Mouse (Mus musculus) forebrain, embryonic 13.5 days (tissue): ENCODE measurements around the gene Gm3250. TPM values are rescaled to one million over a fixed set of nuclear protein-coding genes. Genes with fewer than 3 reads are reported as not detected.
"Not testable (repeated sequence)": the region's sequence is repeated elsewhere in the genome, so short reads cannot be mapped to it uniquely, and the experiment has no call there.

ENCODE experiments used
- ATAC-seq: fragments of 200-750 bp; cut with Nextera tagmentation; 2 replicates; pipeline ENCODE4 v1.8.0; 2017
- H3K27ac ChIP-seq: fragments of 300-500 bp; sonication (generic); 2 replicates; pipeline ENCODE4 v1.5.1; 2015; ENCODE audit warnings: inconsistent platforms, mild to moderate bottlenecking, moderate library complexity
- H3K27me3 ChIP-seq: fragments of 300-500 bp; sonication (generic); 2 replicates; pipeline ENCODE4 v1.6.1; 2015; ENCODE audit warnings: mild to moderate bottlenecking, inconsistent platforms
- H3K36me3 ChIP-seq: fragments of 300-500 bp; sonication (generic); 2 replicates; pipeline ENCODE4 v1.6.1; 2015; ENCODE audit warnings: mild to moderate bottlenecking, inconsistent platforms; ENCODE audit not compliant: poor library complexity, severe bottlenecking
- H3K4me1 ChIP-seq: fragments of 300-500 bp; sonication (generic); 2 replicates; pipeline ENCODE4 v1.6.1; 2015; ENCODE audit warnings: inconsistent platforms
- H3K4me2 ChIP-seq: fragments of 300-500 bp; sonication (generic); 2 replicates; pipeline ENCODE4 v1.6.1; 2015; ENCODE audit warnings: inconsistent platforms, mild to moderate bottlenecking, moderate library complexity
- H3K4me3 ChIP-seq: fragments of 300-500 bp; sonication (generic); 2 replicates; pipeline ENCODE4 v1.5.1; 2015; ENCODE audit warnings: mild to moderate bottlenecking, inconsistent platforms
- H3K9ac ChIP-seq: fragments of 300-500 bp; sonication (generic); 2 replicates; pipeline ENCODE4 v1.6.1; 2015; ENCODE audit warnings: mild to moderate bottlenecking, inconsistent platforms
- H3K9me3 ChIP-seq: fragments of 300-500 bp; sonication (generic); replicated peaks from 2 replicates; pipeline ENCODE4 v1.6.1; 2016; ENCODE audit warnings: inconsistent platforms
- WGBS: fragments of 180-500 bp; shearing (Covaris S2); methylation state at CpG from one replicate; pipeline ENCODE4 v1.1.7; 2015; 5-methylcytosine and 5-hydroxymethylcytosine counted together
- polyA plus RNA-seq: library from polyadenylated mRNA; unstranded; fragments of >200 nt; fragmentation: Nextera tagmentation; extraction: Ambion mirVana; gene quantifications from 2 replicates; pipeline ENCODE4 v1.2.1, GENCODE M21; 2015

The Gm3250 gene
- polyA plus RNA-seq, 1 experiment from 2014 or later = not detected

- H3K4me2 ChIP-seq = no peak overlapping the region
- H3K9ac ChIP-seq = no peak overlapping the region
- no peaks in the 10 kb centered on the region for H3K9me3 ChIP-seq
- H3K4me3 ChIP-seq = no peak overlapping the region
- 92% methylated on average over 2 of the region's 2 CpGs for WGBS
- no peak overlapping the region for H3K27ac ChIP-seq
- H3K4me1 ChIP-seq = no peaks in the 10 kb centered on the region
- no peak for ATAC-seq
- no peaks in the 10 kb centered on the region for H3K36me3 ChIP-seq
- H3K27me3 ChIP-seq = no peaks in the 10 kb centered on the region
Measured at GRCm38 (mm10) chr10:77788621-77789020, 6.3 kb upstream of the Gm3250 start.

DNA sequence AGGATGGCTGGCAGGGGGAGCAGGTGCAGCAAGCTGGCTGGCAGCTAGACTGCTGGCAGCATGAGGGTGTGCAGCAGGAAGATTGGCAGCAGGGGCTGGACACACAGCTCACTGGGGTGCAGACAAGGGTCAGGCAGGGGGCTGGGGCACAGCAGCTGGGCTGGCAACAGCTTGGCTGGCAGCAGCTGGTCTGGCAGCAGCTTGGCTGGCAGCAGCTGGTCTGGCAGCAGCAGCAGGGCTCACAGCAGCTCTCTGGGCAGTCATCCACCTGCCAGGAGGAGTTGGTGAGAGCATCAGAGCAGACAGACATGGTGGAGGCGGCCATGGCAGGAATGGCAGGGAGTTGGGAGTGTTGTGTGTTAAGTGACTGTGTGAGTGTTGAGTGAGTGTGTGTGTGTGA lies 5.5 kb upstream of the Gm3250 start, which contains the start of gene Gm7137:
Gene Gm7137 (minus strand): TSS at position 325 of the 400 bp plus-strand sequence.
- not testable (repeated sequence) for H3K27ac ChIP-seq, ATAC-seq
- WGBS = no CpG with 5 or more reads among the region's 1 CpGs

DNA sequence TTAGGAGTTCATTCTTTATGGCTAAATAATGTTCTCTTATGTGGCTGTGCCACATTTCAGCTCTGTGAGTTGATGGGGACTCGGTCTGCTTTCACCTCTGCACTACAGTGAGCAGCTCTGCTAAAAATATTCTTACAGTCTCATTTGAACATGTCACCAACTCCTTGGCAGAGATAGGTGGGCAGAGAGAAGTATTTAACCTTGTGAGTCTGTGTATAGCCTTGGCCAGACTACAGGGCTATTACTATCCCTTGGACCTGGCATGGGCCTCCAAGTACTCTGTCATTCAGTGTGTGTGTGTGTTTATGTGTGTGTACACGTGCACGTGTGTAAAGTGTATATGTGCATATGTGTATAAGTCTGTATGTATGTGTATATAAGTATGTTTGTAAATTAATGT lies 1.1 kb upstream of the Gm3250 start:
- H3K9me3 ChIP-seq, ATAC-seq, H3K4me3 ChIP-seq, H3K4me1 ChIP-seq, H3K36me3 ChIP-seq, H3K9ac ChIP-seq, H3K27ac ChIP-seq, H3K27me3 ChIP-seq, H3K4me2 ChIP-seq: not testable (repeated sequence)
- WGBS = 96% methylated on average over 3 of the region's 3 CpGs

More for the DNA sequence above, 5.5 kb upstream of the Gm3250 start, which contains the start of gene Gm7137:
- H3K27me3 ChIP-seq, H3K4me1 ChIP-seq, H3K4me2 ChIP-seq, H3K9me3 ChIP-seq, H3K9ac ChIP-seq, H3K4me3 ChIP-seq, H3K36me3 ChIP-seq: not testable (repeated sequence)

DNA sequence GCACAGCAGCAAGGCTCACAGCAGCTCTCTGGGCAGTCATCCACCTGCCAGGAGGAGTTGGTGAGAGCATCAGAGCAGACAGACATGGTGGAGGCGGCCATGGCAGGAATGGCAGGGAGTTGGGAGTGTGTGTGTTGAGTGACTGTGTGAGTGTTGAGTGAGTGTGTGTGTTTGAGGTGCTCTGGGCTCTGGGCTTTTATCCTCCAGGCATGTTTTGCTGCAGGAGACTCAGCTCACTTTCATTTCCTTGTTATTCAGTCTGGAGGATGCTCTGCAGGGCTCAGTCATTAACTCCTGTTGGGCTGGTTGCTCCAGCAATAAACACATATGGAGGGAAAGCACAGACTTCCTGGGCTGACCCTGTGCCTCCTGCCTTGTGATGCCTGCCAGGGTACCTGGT lies 5.5 kb downstream of the Gm3250 start, which contains the start of gene Gm7138:
Gene Gm7138 (minus strand): TSS at position 101 of the 400 bp plus-strand sequence.
- H3K4me1 ChIP-seq, ATAC-seq, H3K27ac ChIP-seq, H3K9ac ChIP-seq, H3K9me3 ChIP-seq, H3K4me2 ChIP-seq, H3K4me3 ChIP-seq, H3K27me3 ChIP-seq, H3K36me3 ChIP-seq: not testable (repeated sequence)
- 86% methylated on average over 1 of the region's 1 CpGs for WGBS

DNA sequence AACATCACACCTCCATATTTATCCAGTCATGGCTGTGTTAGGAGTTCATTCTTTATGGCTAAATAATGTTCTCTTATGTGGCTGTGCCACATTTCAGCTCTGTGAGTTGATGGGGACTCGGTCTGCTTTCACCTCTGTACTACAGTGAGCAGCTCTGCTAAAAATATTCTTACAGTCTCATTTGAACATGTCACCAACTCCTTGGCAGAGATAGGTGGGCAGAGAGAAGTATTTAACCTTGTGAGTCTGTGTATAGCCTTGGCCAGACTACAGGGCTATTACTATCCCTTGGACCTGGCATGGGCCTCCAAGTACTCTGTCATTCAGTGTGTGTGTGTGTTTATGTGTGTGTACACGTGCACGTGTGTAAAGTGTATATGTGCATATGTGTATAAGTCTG lies 10.2 kb downstream of the Gm3250 start:
- not testable (repeated sequence) for ATAC-seq, H3K4me2 ChIP-seq, H3K9ac ChIP-seq, H3K27me3 ChIP-seq, H3K27ac ChIP-seq, H3K4me3 ChIP-seq, H3K4me1 ChIP-seq, H3K9me3 ChIP-seq, H3K36me3 ChIP-seq
- 100% methylated on average over 3 of the region's 3 CpGs for WGBS

- not testable (repeated sequence) for H3K9me3 ChIP-seq, H3K9ac ChIP-seq, ATAC-seq, H3K27me3 ChIP-seq, H3K36me3 ChIP-seq, H3K4me1 ChIP-seq, H3K4me2 ChIP-seq, H3K4me3 ChIP-seq
- WGBS = no CpG with 5 or more reads among the region's 1 CpGs
- peak within 1 kb of the TSS; percentile 51; the same call in 1 of the 2 replicates for H3K27ac ChIP-seq
Measured at GRCm38 (mm10) chr10:77771225-77771624, 11.1 kb downstream of the Gm3250 start, which contains the start of gene Gm3238. TSS of gene Gm3238 (minus strand) at chr10:77771325.

- 80% methylated on average over 1 of the region's 1 CpGs for WGBS
- no peak overlapping the region for H3K4me2 ChIP-seq
- no peaks in the 10 kb centered on the region for H3K27me3 ChIP-seq
- no peaks in the 10 kb centered on the region for H3K9me3 ChIP-seq
- H3K4me1 ChIP-seq = no peaks in the 10 kb centered on the region
- no peak overlapping the region for H3K4me3 ChIP-seq
- H3K36me3 ChIP-seq = no peaks in the 10 kb centered on the region
- ATAC-seq = no peak
- no peak overlapping the region for H3K27ac ChIP-seq
- no peak overlapping the region for H3K9ac ChIP-seq
Measured at GRCm38 (mm10) chr10:77769727-77770126, 12.6 kb downstream of the Gm3250 start.

DNA sequence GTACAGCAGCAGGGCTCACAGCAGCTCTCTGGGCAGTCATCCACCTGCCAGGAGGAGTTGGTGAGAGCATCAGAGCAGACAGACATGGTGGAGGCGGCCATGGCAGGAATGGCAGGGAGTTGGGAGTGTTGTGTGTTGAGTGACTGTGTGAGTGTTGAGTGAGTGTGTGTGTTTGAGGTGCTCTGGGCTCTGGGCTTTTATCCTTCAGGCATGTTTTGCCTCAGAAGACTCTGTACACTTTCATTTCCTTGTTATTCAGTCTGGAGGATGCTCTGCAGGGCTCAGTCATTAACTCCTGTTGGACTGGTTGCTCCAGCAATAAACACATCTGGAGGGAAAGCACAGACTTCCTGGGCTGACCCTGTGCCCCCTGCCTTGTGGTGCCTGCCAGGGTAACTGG lies 22.8 kb downstream of the Gm3250 start, which contains the start of gene Gm3233:
Gene Gm3233 (minus strand): TSS at position 101 of the 400 bp plus-strand sequence.
- not testable (repeated sequence) for H3K36me3 ChIP-seq, ATAC-seq, H3K4me1 ChIP-seq, H3K4me2 ChIP-seq, H3K9me3 ChIP-seq, H3K9ac ChIP-seq, H3K27me3 ChIP-seq, H3K4me3 ChIP-seq, H3K27ac ChIP-seq
- WGBS = no CpG with 5 or more reads among the region's 1 CpGs

- H3K9ac ChIP-seq = no peak overlapping the region
- no peak overlapping the region for H3K27ac ChIP-seq
Measured at GRCm38 (mm10) chr10:77753448-77753847, 28.9 kb downstream of the Gm3250 start.

GRCm38 (mm10) chr10:77752312-77752711 lies 30.0 kb downstream of the Gm3250 start:
- not testable (repeated sequence) for H3K4me1 ChIP-seq, H3K9me3 ChIP-seq, ATAC-seq, H3K9ac ChIP-seq, H3K4me2 ChIP-seq, H3K27ac ChIP-seq, H3K36me3 ChIP-seq, H3K27me3 ChIP-seq, H3K4me3 ChIP-seq
- WGBS = 69% methylated on average over 3 of the region's 3 CpGs

More at GRCm38 (mm10) chr10:77753448-77753847, 28.9 kb downstream of the Gm3250 start:
- ATAC-seq = no peak
- Histone ChIP-seq H3K27me3 (no peaks in the 10 kb centered on the region), H3K4me1 (no peaks in the 10 kb centered on the region), H3K4me2 (no peak overlapping the region), H3K9me3 (no peaks in the 10 kb centered on the region), H3K4me3 (no peak overlapping the region), H3K36me3 (no peaks in the 10 kb centered on the region)

- not testable (repeated sequence) for H3K9me3 ChIP-seq, H3K4me1 ChIP-seq, H3K4me2 ChIP-seq, ATAC-seq, H3K27me3 ChIP-seq, H3K36me3 ChIP-seq, H3K27ac ChIP-seq, H3K9ac ChIP-seq, H3K4me3 ChIP-seq
- 71% methylated on average over 1 of the region's 1 CpGs for WGBS
Measured at GRCm38 (mm10) chr10:77751254-77751653, 31.1 kb downstream of the Gm3250 start, which contains the start of gene Gm9736. TSS of gene Gm9736 (minus strand) at chr10:77751354.

- not testable (repeated sequence) for H3K27me3 ChIP-seq, H3K36me3 ChIP-seq, ATAC-seq, H3K4me2 ChIP-seq, H3K9me3 ChIP-seq, H3K4me1 ChIP-seq, H3K27ac ChIP-seq, H3K9ac ChIP-seq, H3K4me3 ChIP-seq
- 88% methylated on average over 1 of the region's 1 CpGs for WGBS
Measured at GRCm38 (mm10) chr10:77750686-77751085, 31.7 kb downstream of the Gm3250 start.
